In genomic region chr15:103382795-103383406, GRCm38 (mm10) we compare ENCODE assay signal across 10 mouse cellular contexts. TPM values are rescaled to one million over a fixed set of nuclear protein-coding genes. Genes with fewer than 3 reads are reported as not detected.
DNase-seq lines count a peak whose midpoint lies in the region; ATAC-seq and TF ChIP-seq lines count a peak whose summit lies in the region.
"Had no signal": no experiment of that assay in that cellular context is flagged by ENCODE, and none has a peak within 500 bp of the region (broad histone marks: within the 10 kb centered on the region; RNA-seq: fewer than 3 reads in every experiment).

No protein-coding gene starts in this region.

- peak overlapping the region; percentile 65; the same call in 1 of the 2 replicates for H3K27ac ChIP-seq in intestine, embryonic 14.5 days (ENCODE audit: low read depth)
- H3K27ac ChIP-seq in liver, postnatal 0 days (ENCODE audit: low read depth), result 0 out of 2 replicates have a peak overlapping the region, but pooled peaks have one; percentile 39
- H3K27ac ChIP-seq in forebrain, embryonic 13.5 days, result no peak overlapping the region
- H3K27ac ChIP-seq: midbrain, embryonic 12.5 days had no signal

- 25% methylated on average over 5 of the region's 5 CpGs for WGBS in intestine, embryonic 14.5 days
- 31% methylated on average over 5 of the region's 5 CpGs for WGBS in liver, postnatal 0 days (ENCODE audit: insufficient replicate concordance)
- WGBS in forebrain, embryonic 13.5 days, result 47% methylated on average over 5 of the region's 5 CpGs

- DNase-seq in adrenal gland, adult 2 months, result peak; percentile 76
- DNase-seq in forelimb bud, embryonic 11.5 days (ENCODE audit: low read depth, low spot score), result peak; percentile 30
- DNase-seq in intestine, embryonic 14.5 days (ENCODE audit: low spot score), result no peak
- no peak for DNase-seq in liver, postnatal 0 days
- DNase-seq in layer of hippocampus, adult 18-20 months (ENCODE audit: low spot score in 2 of 2), result no peak
- DNase-seq in urinary bladder, postnatal 10 days (ENCODE audit: low spot score), result no peak

- no peaks in the 10 kb centered on the region for H3K27me3 ChIP-seq in intestine, embryonic 14.5 days (replicated peaks; ENCODE audit: control insufficient read depth, insufficient read depth, low read length)
- no peaks in the 10 kb centered on the region for H3K27me3 ChIP-seq in liver, postnatal 0 days (ENCODE audit: insufficient read depth, low read length)
- H3K27me3 ChIP-seq in forebrain, embryonic 13.5 days, result no peaks in the 10 kb centered on the region
- H3K27me3 ChIP-seq: midbrain, embryonic 12.5 days had no signal

- no peak for TF ChIP-seq CTCF in liver, postnatal 0 days (IDR thresholded peaks at IDR 0.05; ENCODE audit: low read depth)

- H3K4me2 ChIP-seq in intestine, embryonic 14.5 days (ENCODE audit: low read length), result no peak overlapping the region
- H3K4me2 ChIP-seq in liver, postnatal 0 days (ENCODE audit: low read depth, low read length), result no peak overlapping the region
- H3K4me2 ChIP-seq in forebrain, embryonic 13.5 days, result no peak overlapping the region
- H3K4me2 ChIP-seq: midbrain, embryonic 12.5 days had no signal

- H3K9me3 ChIP-seq in intestine, embryonic 14.5 days (ENCODE audit: control insufficient read depth, low read length), result no peaks in the 10 kb centered on the region
- H3K9me3 ChIP-seq in liver, postnatal 0 days (ENCODE audit: low read length), result no peaks in the 10 kb centered on the region
- no peaks in the 10 kb centered on the region for H3K9me3 ChIP-seq in forebrain, embryonic 13.5 days (replicated peaks)
- H3K9me3 ChIP-seq: midbrain, embryonic 12.5 days had no signal

- no peak overlapping the region for H3K9ac ChIP-seq in intestine, embryonic 14.5 days (ENCODE audit: low read length)
- no peak overlapping the region for H3K9ac ChIP-seq in liver, postnatal 0 days (replicated peaks)
- H3K9ac ChIP-seq in forebrain, embryonic 13.5 days, result no peak overlapping the region
- H3K9ac ChIP-seq: midbrain, embryonic 12.5 days had no signal

- no peak for ATAC-seq in intestine, embryonic 14.5 days (replicated peaks; ENCODE audit: low FRiP score, low TSS enrichment, low read depth)
- ATAC-seq in liver, postnatal 0 days, result no peak
- ATAC-seq in frontal cortex, adult (ENCODE audit: low TSS enrichment), result no peak
- ATAC-seq in forebrain, embryonic 13.5 days, result no peak

- no peak for TF ChIP-seq EP300 in liver, postnatal 0 days (IDR thresholded peaks at IDR 0.05; ENCODE audit: low read depth)

- H3K4me3 ChIP-seq in intestine, embryonic 14.5 days (ENCODE audit: low read depth, low read length), result no peak overlapping the region
- no peak overlapping the region for H3K4me3 ChIP-seq in liver, postnatal 0 days (ENCODE audit: low read depth, low read length)
- no peak overlapping the region for H3K4me3 ChIP-seq in forebrain, embryonic 13.5 days
- H3K4me3 ChIP-seq: midbrain, embryonic 12.5 days had no signal

- H3K36me3 ChIP-seq in intestine, embryonic 14.5 days (ENCODE audit: control insufficient read depth, insufficient read depth, low read length), result no peaks in the 10 kb centered on the region
- H3K36me3 ChIP-seq in liver, postnatal 0 days (replicated peaks; ENCODE audit: insufficient read depth, low read length), result no peaks in the 10 kb centered on the region
- H3K36me3 ChIP-seq in forebrain, embryonic 13.5 days (ENCODE audit: poor library complexity, severe bottlenecking), result no peaks in the 10 kb centered on the region
- H3K36me3 ChIP-seq: midbrain, embryonic 12.5 days had no signal

- peaks cover 26% of the 10 kb centered on the region for H3K4me1 ChIP-seq in intestine, embryonic 14.5 days (replicated peaks; ENCODE audit: control insufficient read depth, insufficient read depth, low read length)
- peaks cover 5% of the 10 kb centered on the region; the same call in 1 of the 2 replicates for H3K4me1 ChIP-seq in liver, postnatal 0 days (ENCODE audit: insufficient read depth)
- 0 out of 2 replicates have a peak, but pooled peaks cover 4% of the 10 kb centered on the region for H3K4me1 ChIP-seq in forebrain, embryonic 13.5 days
- H3K4me1 ChIP-seq: midbrain, embryonic 12.5 days had no signal

RNA-seq across cellular contexts. Expression of gene Itga5, which starts 16.3 kb away (rescaled TPM):
- 10 to 100 TPM; 28.4 to 36.0 TPM for total RNA-seq in adrenal gland, adult 2 months (2021)
- 28.5 and 33.7 TPM in 2 replicates for polyA plus RNA-seq in adrenal gland, adult 2 months (2012; rRNA removed)
- 64.9 and 69.4 TPM in 2 replicates for polyA plus RNA-seq in intestine, embryonic 14.5 days (2014; fragmentation: Nextera tagmentation; extraction: Ambion mirVana)
- polyA plus RNA-seq in liver, postnatal 0 days (2015; fragmentation: Nextera tagmentation; extraction: Ambion mirVana), result 15.6 and 16.0 TPM in 2 replicates
- total RNA-seq in layer of hippocampus, adult 18-20 months (2021), result 1 to 10 TPM; 1.1 to 1.2 TPM
- 7.7 and 8.0 TPM in 2 replicates for polyA plus RNA-seq in forebrain, embryonic 13.5 days (2015; fragmentation: Nextera tagmentation; extraction: Ambion mirVana)

RNA-seq across cellular contexts. Expression of gene Zfp385a, which starts 43.0 kb away (rescaled TPM):
- total RNA-seq in adrenal gland, adult 2 months (2021), result 10 to 100 TPM; 10.1 to 18.3 TPM
- polyA plus RNA-seq in adrenal gland, adult 2 months (2012; rRNA removed), result 16.7 and 17.1 TPM in 2 replicates
- 7.2 and 7.5 TPM in 2 replicates for polyA plus RNA-seq in intestine, embryonic 14.5 days (2014; fragmentation: Nextera tagmentation; extraction: Ambion mirVana)
- polyA plus RNA-seq in liver, postnatal 0 days (2015; fragmentation: Nextera tagmentation; extraction: Ambion mirVana), result 10.1 TPM in 2 replicates
- total RNA-seq in layer of hippocampus, adult 18-20 months (2021), result 10 to 100 TPM; 43.7 to 49.8 TPM
- 11.3 and 12.0 TPM in 2 replicates for polyA plus RNA-seq in forebrain, embryonic 13.5 days (2015; fragmentation: Nextera tagmentation; extraction: Ambion mirVana)

RNA-seq across cellular contexts. Expression of gene Gtsf1, which starts 47.4 kb away (rescaled TPM):
- total RNA-seq in adrenal gland, adult 2 months (2021), result not detected
- not detected in 2 replicates for polyA plus RNA-seq in adrenal gland, adult 2 months (2012; rRNA removed)
- polyA plus RNA-seq in intestine, embryonic 14.5 days (2014; fragmentation: Nextera tagmentation; extraction: Ambion mirVana), result not detected in 2 replicates
- not detected in 2 replicates for polyA plus RNA-seq in liver, postnatal 0 days (2015; fragmentation: Nextera tagmentation; extraction: Ambion mirVana)
- total RNA-seq in layer of hippocampus, adult 18-20 months (2021), result not detected
- polyA plus RNA-seq in forebrain, embryonic 13.5 days (2015; fragmentation: Nextera tagmentation; extraction: Ambion mirVana), result not detected in 2 replicates
- total RNA-seq: adrenal gland, adult 18-20 months had no signal
- polyA plus RNA-seq: midbrain, embryonic 12.5 days had no signal

Comparison
In these comparisons a context has a peak if more than half of its experiments do, and no peak if none do; other contexts are left out.
1. DNase-seq: peak in adrenal gland, adult 2 months (single experiment) and forelimb bud, embryonic 11.5 days (single experiment); none in intestine, embryonic 14.5 days (single experiment), liver, postnatal 0 days (single experiment), layer of hippocampus, adult 18-20 months (0 of 2) and urinary bladder, postnatal 10 days (single experiment).